Mouse (Mus musculus) cerebellum, adult 8-10 months (tissue): Measurements from ENCODE around the gene Akt2.

ENCODE experiments used
- DNase-seq: peaks from one replicate; pipeline ENCODE4 v3.0.0; 2022

The Akt2 gene

DNA sequence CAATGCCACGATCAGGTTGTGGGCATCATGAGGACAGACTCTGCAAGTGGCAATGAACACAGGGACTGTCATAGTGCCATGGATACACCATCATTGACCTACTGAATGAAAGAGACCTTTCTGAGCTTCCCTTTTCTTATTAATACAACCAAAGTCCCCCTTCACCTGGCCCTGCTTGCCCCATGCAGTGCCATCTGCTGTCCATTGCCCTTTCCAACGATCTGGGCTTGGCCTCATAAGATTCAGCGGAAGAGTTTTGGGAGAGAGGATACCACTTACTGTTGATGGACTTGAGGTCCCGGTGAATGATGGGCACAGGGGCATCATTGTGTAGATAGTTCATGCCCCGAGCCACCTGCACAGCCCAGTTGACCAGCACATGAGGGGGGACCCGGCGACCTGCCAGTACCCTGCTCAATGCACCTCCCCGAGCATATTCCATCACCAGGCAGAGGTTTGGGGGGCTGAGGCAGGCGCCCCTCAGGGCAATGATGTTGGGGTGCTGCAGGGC lies 81.8 kb downstream of the Akt2 start:
- peak; percentile 52 for DNase-seq

DNA sequence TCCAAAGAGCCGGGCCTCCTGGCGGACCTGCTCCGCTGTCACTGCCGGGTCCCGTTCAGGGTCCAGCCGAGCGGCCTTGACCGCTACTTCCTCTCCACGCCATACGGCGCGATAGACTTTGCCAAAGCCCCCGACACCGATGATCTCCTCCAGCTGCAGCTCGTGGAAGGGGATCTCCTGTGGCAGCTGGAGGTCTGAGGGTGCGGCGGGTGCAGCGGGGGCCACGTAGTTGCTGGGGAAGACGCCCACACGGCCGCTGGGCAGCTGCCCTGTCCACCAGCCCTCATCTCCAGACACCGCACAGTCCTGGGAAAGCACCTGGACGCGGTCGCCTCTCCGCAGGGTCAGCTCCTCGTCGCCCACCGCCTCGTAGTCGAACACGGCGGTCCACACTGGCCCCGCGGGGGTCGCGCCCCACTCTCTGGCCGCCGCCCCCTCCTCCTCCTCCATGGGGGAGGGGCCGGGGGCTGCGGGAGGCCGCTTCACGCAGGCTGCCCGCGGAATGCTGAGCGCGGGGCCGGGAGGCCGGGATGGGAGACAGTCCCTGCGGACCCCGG lies 82.3 kb downstream of the Akt2 start:
- DNase-seq: peak; percentile 60

DNA sequence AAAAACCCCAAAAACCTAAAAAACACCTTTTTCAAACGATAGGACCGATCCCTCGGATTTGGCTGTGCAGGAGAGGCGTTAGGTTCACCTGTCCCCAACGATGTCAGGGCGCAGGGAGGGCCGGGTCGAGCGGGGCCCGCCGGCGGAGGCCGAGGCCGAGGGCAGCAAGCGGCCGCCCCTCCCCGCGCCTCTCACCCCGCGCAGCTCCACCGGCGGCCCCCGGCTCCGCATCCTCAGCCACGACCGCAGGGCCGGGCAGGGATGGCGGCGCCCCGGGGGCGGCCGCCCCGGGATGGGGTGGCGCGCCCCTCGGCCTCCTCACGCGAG lies 82.8 kb downstream of the Akt2 start:
- DNase-seq: no peak

DNA sequence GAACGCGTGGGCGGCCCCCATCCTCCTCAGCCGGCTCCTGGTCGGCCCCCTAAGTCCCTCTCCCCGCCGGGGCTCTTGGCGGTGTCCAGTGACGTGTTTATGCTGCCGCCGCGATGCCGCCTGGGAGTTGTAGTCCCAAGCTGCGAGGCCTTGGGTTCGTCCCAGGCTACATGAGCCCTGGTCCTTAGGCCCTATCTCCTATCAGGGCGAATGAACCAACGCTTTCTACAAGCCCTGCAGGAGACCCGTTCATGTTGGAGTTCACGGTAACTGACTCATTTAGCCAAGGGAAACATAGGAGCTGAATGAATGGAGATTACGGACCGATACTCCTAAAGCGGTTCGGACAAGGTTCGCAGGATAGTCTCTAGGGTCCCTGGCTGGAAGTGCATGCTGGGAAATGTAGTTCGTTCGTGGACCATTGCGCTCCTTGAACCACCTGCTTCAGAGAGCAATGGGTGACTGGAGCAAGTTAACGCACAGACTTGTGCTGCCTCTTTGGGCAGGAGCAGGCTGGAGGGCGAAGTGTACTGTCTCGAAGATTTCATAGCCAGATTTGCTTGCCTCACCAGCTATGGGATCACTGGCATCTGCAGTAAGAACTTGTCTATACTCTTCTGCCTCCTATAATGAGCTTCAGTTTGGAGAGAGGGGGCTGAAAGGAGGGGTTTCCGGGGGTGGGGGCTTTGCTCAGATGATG lies 83.3 kb downstream of the Akt2 start, which contains the start of gene Map3k10:
Gene Map3k10, minus strand, starts transcription at position 77 of the 700 bp plus-strand sequence.
- peak; percentile 94 for DNase-seq

DNA sequence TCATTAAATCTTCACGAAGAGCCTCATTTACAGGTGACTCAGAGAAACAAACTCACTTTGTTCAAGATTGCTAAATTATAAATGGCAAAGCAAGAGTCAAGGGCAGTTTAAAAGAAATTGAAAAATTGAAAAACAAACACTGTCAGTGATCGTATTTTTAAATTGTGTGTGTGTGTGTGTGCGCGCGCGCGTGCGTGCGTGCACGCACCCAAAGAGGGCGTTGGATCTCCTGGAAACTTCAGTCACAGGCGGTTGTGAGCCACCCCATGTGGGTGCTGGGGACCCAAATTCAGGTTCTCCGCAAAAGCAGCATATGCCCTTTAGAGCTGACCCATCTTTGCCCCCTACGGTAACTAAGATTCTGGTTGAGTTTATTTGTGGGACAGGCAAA lies 83.9 kb downstream of the Akt2 start:
- DNase-seq: no peak

DNA sequence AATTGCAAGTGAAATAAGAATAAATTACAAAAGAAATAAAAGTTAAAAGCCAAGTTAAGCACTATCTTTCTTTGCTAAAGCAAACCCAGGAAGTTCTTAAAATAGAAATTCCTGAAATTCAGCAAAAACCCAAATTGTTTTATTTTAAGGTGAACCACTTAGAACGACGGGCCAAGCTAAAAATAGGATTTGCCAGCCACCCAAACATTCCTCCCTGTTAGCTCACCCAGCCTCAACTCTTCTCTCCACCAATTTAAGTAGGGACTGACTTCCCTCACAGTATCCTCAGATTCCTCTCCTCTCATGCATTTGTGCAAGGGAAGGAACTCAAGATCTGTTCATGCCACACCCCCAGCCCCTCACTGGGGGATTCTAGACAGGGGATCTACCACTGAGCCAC lies 91.9 kb downstream of the Akt2 start:
- DNase-seq: no peak

DNA sequence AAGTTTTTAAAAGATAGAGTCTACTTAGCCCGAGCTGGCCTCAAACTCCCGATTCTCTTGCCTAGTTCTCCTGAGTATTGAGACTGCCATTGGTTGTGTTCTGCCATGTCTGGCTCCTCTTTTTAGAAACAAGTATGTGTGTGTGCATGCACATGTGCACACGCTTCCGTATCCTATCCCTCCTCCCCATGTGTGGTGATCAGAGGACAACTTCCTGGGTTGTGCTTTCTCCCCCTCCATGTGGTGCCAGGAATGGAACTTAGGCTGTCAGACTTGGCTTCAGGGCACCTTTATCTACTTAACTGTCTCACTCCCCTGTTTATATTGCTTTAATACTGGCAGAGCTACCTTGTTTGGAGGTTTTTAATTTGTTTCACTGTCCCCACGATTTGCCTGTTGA lies 93.9 kb downstream of the Akt2 start:
- no peak for DNase-seq

DNA sequence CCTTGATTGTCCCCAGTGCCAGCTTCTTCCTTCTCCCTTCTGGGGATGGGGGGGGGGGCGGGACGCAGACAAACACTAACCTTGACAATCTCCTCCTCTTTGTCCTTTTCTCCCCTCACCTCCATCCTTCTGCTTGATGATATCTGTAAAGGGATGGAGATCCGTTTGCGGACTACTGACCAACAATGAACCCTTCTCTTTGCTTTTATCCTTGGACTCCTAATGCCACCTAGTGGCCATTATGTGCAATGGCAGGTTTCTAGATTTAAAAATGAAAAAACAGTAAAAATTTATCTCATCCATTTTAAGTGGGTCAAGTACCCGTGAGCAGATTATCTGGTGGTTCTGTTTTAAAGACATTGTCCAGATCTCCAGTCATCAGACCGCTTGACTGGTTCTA lies 94.3 kb downstream of the Akt2 start:
- no peak for DNase-seq

DNA sequence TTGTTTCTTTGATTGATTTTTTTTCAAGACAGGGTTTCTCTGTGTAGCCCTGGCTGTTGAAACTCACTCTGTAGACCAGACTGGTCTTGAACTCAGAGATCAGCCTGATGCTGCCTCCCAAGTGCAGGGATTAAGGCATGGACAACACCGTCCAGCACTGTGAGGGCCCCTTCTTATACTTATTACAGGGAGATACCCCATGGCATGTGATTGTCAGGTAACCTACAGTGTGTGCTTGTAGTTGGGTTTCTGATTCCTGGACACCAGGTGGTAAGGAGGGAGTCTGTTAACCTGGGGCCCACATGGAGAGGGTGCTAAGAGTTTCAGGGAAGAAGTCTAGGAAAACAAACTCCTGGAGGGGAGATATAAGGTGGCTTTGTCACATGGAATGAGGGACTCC lies 95.7 kb downstream of the Akt2 start:
- DNase-seq: no peak

DNA sequence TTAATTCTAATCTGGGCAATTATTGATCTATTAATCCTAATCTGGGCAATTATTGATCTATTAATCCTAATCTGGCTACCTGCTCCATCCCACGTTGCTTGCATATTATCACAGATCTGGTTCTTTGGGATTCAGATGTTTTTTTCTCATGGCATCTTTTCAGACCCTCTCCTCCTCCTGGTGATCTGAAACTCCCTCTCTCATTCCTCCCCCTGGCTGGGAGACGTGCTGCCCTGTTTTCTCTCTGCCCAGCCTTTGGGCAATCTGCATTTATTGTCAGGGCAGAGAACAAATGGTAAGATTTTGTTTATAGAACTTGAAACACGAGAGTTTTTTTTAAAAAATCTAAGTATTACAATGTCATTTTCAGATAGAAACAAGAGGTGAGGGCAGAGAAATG lies 96.5 kb downstream of the Akt2 start:
- DNase-seq: no peak

DNA sequence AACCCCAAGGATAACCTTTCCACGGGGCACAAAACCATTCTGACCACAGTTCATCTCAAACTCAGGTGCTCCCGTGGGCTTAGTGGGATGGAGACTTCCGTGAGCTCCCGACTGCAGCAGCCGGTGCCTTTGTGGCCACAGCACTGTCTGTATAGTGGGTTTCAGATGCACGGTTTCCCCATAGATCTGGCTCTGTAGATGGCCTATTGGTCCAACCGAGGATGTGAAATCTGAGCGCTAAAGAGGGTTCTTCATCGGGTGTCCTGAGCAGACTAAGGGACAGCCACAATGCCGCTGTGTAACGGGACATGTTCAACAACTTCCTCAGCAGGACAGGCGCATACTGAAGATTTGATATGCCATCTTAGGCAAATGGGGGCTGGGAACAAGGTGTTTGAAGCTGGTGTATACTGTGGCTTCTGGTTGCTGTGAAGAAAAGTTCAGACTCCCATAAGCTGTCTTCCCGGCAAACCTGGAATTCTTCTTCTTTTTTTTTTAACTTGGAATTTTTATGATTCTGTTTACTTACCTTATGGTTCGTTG lies 97.0 kb downstream of the Akt2 start:
- no peak for DNase-seq

DNA sequence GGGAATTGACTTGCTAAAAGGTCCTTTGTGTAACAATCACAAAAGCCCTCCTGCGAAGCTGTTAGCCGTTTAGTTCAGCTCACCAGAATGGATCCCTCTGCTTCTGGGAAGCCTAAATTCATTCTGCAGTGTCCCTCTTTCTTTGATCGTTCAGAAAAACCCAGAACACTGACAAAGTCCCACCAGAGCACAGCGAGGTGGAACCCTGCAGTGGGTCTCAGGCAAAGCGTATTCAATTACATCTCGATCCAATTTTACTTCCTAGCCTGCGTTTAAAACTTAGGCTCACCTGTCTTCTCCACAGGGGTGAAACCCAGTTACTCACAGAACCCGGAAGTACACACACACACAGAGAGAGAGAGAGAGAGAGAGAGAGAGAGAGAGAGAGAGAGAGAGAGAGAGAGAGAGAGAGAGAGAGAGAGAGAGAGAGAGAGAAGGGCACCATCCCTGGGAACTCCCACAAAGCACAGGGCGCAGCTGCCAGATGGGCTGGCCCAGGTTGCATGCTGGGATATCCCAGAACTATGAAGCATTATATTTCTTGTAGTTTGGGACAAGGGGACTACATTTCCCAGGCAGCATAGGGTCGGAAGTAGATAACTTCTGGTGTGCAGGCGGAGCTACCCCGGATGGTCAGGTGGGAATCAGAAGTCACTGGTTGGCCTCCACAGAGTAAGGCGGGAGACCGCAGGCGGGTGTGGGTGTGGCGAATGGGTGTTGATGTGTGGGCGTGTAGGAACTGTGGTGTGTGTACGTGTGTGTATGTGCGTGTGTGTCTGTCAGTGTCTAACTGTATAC lies 97.7 kb downstream of the Akt2 start, which contains the start of gene Zfp607b:
Gene Zfp607b, plus strand, starts transcription at position 526 of the 798 bp plus-strand sequence.
- DNase-seq: peak; percentile 91
